Comparison of ENCODE assay signal across 8 mouse cellular contexts in the genomic region with DNA sequence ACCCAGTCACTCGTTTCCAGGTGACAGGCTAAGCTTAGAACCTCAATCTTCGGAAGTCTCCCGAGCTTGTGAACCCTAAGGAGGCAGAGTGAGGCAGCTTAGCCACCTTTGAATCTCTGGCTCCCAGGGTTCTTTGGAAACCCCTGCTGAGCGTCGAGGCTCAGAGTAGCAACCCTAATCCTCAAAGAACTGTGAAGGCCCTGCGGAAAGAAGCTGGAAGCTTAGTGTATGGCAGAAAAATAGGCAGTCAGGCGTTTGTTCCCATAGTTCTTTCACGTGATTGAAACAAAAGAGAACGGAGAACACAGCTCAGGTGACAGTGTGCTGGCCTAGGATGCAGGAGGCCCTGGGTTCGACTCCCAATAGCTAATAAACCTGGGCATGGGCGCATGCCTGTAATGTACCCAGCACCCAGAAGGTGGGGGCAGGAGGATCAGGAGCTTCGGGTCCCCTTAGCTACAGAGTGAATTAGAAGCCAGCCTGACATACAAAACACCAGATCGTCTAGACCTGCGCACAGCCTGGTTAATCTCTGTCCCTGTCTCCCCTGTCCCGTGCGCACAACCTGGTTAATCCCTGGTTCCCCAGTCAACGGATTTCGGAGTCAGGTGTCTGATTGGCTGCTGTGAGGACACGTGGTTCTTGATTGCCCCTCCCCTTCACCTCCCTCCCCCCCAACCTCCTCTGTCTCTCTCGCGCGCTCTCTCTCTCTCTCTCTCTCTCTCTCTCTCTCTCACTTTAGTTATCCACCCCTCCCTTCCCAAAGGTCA. TPM values are rescaled to one million over a fixed set of nuclear protein-coding genes. Genes with fewer than 3 reads are reported as not detected.
A peak's percentile ranks its signal among the peaks of the same experiment; 100 is the strongest.
DNase-seq lines count a peak whose midpoint lies in the region; ATAC-seq and TF ChIP-seq lines count a peak whose summit lies in the region.

No protein-coding gene starts in this region.

- 9% methylated on average over 22 of the region's 22 CpGs for WGBS in heart, embryonic 14.5 days
- WGBS in small intestine, adult 2 months, result 24% methylated on average over 22 of the region's 22 CpGs

- TF ChIP-seq CTCF in testis, adult 2 months (IDR thresholded peaks at IDR 0.05; ENCODE audit: control insufficient read depth, insufficient read depth, insufficient replicate concordance, low read depth, low read length), result no peak
- TF ChIP-seq CTCF in small intestine, adult 2 months (IDR thresholded peaks at IDR 0.05; ENCODE audit: extremely low read depth, insufficient read length, insufficient replicate concordance, low read depth, low read length), result no peak

- peak overlapping the region; percentile 67 for H3K4me2 ChIP-seq in heart, embryonic 14.5 days (ENCODE audit: low read length)

- peak overlapping the region; percentile 51 for H3K9ac ChIP-seq in heart, embryonic 14.5 days (ENCODE audit: low read length)

- H3K9me3 ChIP-seq in heart, embryonic 14.5 days (ENCODE audit: control insufficient read depth, low read length), result no peaks in the 10 kb centered on the region

- TF ChIP-seq POLR2A in testis, adult 2 months (IDR thresholded peaks at IDR 0.05; ENCODE audit: control insufficient read depth, low read depth, low read length), result no peak
- no peak for TF ChIP-seq POLR2A in small intestine, adult 2 months (IDR thresholded peaks at IDR 0.05; ENCODE audit: low read depth, low read length)

- H3K27me3 ChIP-seq in testis, adult 2 months (ENCODE audit: control insufficient read depth, insufficient read depth, low read length), result no peaks in the 10 kb centered on the region; the same call in 1 of the 2 replicates
- H3K27me3 ChIP-seq in heart, embryonic 14.5 days (ENCODE audit: control insufficient read depth, insufficient read depth, low read length), result no peaks in the 10 kb centered on the region
- no peaks in the 10 kb centered on the region; the same call in 1 of the 2 replicates for H3K27me3 ChIP-seq in small intestine, adult 2 months (ENCODE audit: control insufficient read depth, insufficient read depth, low read length)

- H3K27ac ChIP-seq in testis, adult 2 months (ENCODE audit: control insufficient read depth, insufficient read depth, low read depth, low read length), result peak overlapping the region; percentile 53
- H3K27ac ChIP-seq in heart, embryonic 14.5 days (replicated peaks in 1 of 2; ENCODE audit: control insufficient read depth in 1 of 2, insufficient read depth in 1 of 2, low read depth in 2 of 2, low read length in 2 of 2), result no peak overlapping the region
- no peak overlapping the region for H3K27ac ChIP-seq in small intestine, adult 2 months (ENCODE audit: insufficient read depth, low read depth, low read length)

- H3K4me3 ChIP-seq in testis, adult 2 months (ENCODE audit: control insufficient read depth, low read depth, low read length), result peak overlapping the region; percentile 74
- H3K4me3 ChIP-seq in heart, embryonic 14.5 days (ENCODE audit: control insufficient read depth in 1 of 2, insufficient read depth in 1 of 2, low read depth in 1 of 2, low read length in 2 of 2), result peak overlapping the region; percentile 38 to 39
- peak overlapping the region; percentile 55 for H3K4me3 ChIP-seq in small intestine, adult 2 months (ENCODE audit: low read depth, low read length)

- H3K36me3 ChIP-seq in testis, adult 2 months (ENCODE audit: control insufficient read depth, insufficient read depth, low read length), result no peaks in the 10 kb centered on the region
- H3K36me3 ChIP-seq in heart, embryonic 14.5 days (ENCODE audit: control insufficient read depth, insufficient read depth, low read length), result peaks cover 13% of the 10 kb centered on the region
- peaks cover 9% of the 10 kb centered on the region for H3K36me3 ChIP-seq in small intestine, adult 2 months (ENCODE audit: control insufficient read depth, insufficient read depth, low read length)

- peak; percentile 50 for ATAC-seq in heart, embryonic 14.5 days (ENCODE audit: insufficient number of reproducible peaks, insufficient read depth, low FRiP score, low read depth)
- ATAC-seq in megakaryocyte, adult 5-6 weeks (ENCODE audit: poor library complexity, severe bottlenecking), result peak; percentile 55

- H3K4me1 ChIP-seq in testis, adult 2 months (ENCODE audit: control insufficient read depth, insufficient read depth, low read length), result peaks cover 35% of the 10 kb centered on the region
- H3K4me1 ChIP-seq in heart, embryonic 14.5 days (ENCODE audit: control insufficient read depth in 2 of 2, insufficient read depth in 2 of 2, low read length in 2 of 2), result peaks cover 0 to 8% of the 10 kb centered on the region in 2 experiments; a peak in 2 of 4 replicates
- peaks cover 3% of the 10 kb centered on the region for H3K4me1 ChIP-seq in small intestine, adult 2 months (ENCODE audit: control insufficient read depth, insufficient read depth, insufficient read length, low read length)

- DNase-seq in testis, postnatal 10 days (ENCODE audit: low spot score), result no peak
- peak; percentile 83 for DNase-seq in embryo, embryonic 10 days (ENCODE audit: low spot score)
- peak; percentile 66 for DNase-seq in kidney, postnatal 14 days
- no peak for DNase-seq in thymus, postnatal 36 days

RNA-seq across cellular contexts. Expression of a gene that starts 9.0 kb away (rescaled TPM):
- polyA plus RNA-seq in testis, adult 2 months (2012; rRNA removed), result 34.6 and 38.4 TPM in 2 replicates
- polyA plus RNA-seq in heart, embryonic 14.5 days (2014; fragmentation: Nextera tagmentation; extraction: Ambion mirVana), result 19.2 and 22.5 TPM in 2 replicates
- total RNA-seq in megakaryocyte, adult 5-6 weeks (2015), result 3.6 and 5.4 TPM in 2 replicates
- 2.0 and 3.3 TPM in 2 replicates for total RNA-seq in megakaryocyte, adult 5-6 weeks (2017)
- polyA plus RNA-seq in small intestine, adult 2 months (2012; rRNA removed), result 9.9 and 13.6 TPM in 2 replicates

RNA-seq across cellular contexts. Expression of a gene that starts 9.5 kb away (rescaled TPM):
- polyA plus RNA-seq in testis, adult 2 months (2012; rRNA removed), result 0.64 and 0.87 TPM in 2 replicates
- not detected in 2 replicates for polyA plus RNA-seq in heart, embryonic 14.5 days (2014; fragmentation: Nextera tagmentation; extraction: Ambion mirVana)
- not detected in 2 replicates for total RNA-seq in megakaryocyte, adult 5-6 weeks (2015)
- not detected in 2 replicates for total RNA-seq in megakaryocyte, adult 5-6 weeks (2017)
- polyA plus RNA-seq in small intestine, adult 2 months (2012; rRNA removed), result 5.2 and 2,024 TPM in 2 replicates

RNA-seq across cellular contexts. Expression of a gene that starts 31.0 kb away (rescaled TPM):
- 81.6 and 82.6 TPM in 2 replicates for polyA plus RNA-seq in testis, adult 2 months (2012; rRNA removed)
- polyA plus RNA-seq in heart, embryonic 14.5 days (2014; fragmentation: Nextera tagmentation; extraction: Ambion mirVana), result 14.4 and 19.1 TPM in 2 replicates
- total RNA-seq in megakaryocyte, adult 5-6 weeks (2015), result 81.3 and 93.8 TPM in 2 replicates
- 151 and 199 TPM in 2 replicates for total RNA-seq in megakaryocyte, adult 5-6 weeks (2017)
- 65.1 and 136 TPM in 2 replicates for polyA plus RNA-seq in small intestine, adult 2 months (2012; rRNA removed)

RNA-seq across cellular contexts. Expression of a gene that starts 46.1 kb away (rescaled TPM):
- polyA plus RNA-seq in testis, adult 2 months (2012; rRNA removed), result 61.9 and 63.9 TPM in 2 replicates
- polyA plus RNA-seq in heart, embryonic 14.5 days (2014; fragmentation: Nextera tagmentation; extraction: Ambion mirVana), result 2.7 and 3.3 TPM in 2 replicates
- not detected in 2 replicates for total RNA-seq in megakaryocyte, adult 5-6 weeks (2015)
- not detected in 2 replicates for total RNA-seq in megakaryocyte, adult 5-6 weeks (2017)
- polyA plus RNA-seq in small intestine, adult 2 months (2012; rRNA removed), result 4.6 and 9.0 TPM in 2 replicates

Comparison
In these comparisons a context has a peak if more than half of its experiments do, and no peak if none do; other contexts are left out.
1. DNase-seq: peak in embryo, embryonic 10 days (single experiment) and kidney, postnatal 14 days (single experiment); none in testis, postnatal 10 days (single experiment) and thymus, postnatal 36 days (0 of 2).
2. Peak in every context shown above with its lines, with median percentiles within 50 percentile points of each other: H3K4me3 ChIP-seq.